ENCODE assay signal across 21 mouse cellular contexts in genomic region chr8:74973904-74974303, GRCm38 (mm10). TPM values are rescaled to one million over a fixed set of nuclear protein-coding genes. Genes with fewer than 3 reads are reported as not detected.
DNase-seq lines count a peak whose midpoint lies in the region; ATAC-seq and TF ChIP-seq lines count a peak whose summit lies in the region.
"Had no signal": no experiment of that assay in that cellular context is flagged by ENCODE, and none has a peak within 500 bp of the region (broad histone marks: within the 10 kb centered on the region; RNA-seq: fewer than 3 reads in every experiment).

No protein-coding gene starts in this region.

- 81% methylated on average over 2 of the region's 2 CpGs for WGBS in midbrain, embryonic 13.5 days
- WGBS in midbrain, embryonic 10.5 days, result 84% methylated on average over 2 of the region's 2 CpGs
- WGBS in intestine, embryonic 15.5 days, result 66% methylated on average over 2 of the region's 2 CpGs
- WGBS in intestine, postnatal 0 days, result 38% methylated on average over 2 of the region's 2 CpGs
- WGBS in neural tube, embryonic 13.5 days, result 58% methylated on average over 2 of the region's 2 CpGs

- 0 out of 2 replicates have a peak, but pooled peaks cover 3% of the 10 kb centered on the region for H3K4me1 ChIP-seq in midbrain, embryonic 13.5 days (replicated peaks)
- H3K4me1 ChIP-seq in midbrain, embryonic 10.5 days, result no peaks in the 10 kb centered on the region
- H3K4me1 ChIP-seq in intestine, embryonic 15.5 days (replicated peaks), result peaks cover 3% of the 10 kb centered on the region; the same call in 1 of the 2 replicates
- no peaks in the 10 kb centered on the region for H3K4me1 ChIP-seq in intestine, postnatal 0 days (replicated peaks; ENCODE audit: control insufficient read depth, insufficient read depth, low read length)
- H3K4me1 ChIP-seq in neural tube, embryonic 13.5 days (replicated peaks), result peaks cover 17% of the 10 kb centered on the region
- H3K4me1 ChIP-seq: embryonic facial prominence, embryonic 15.5 days; forebrain, embryonic 10.5 days; heart, embryonic 15.5 days had no signal

- H3K9ac ChIP-seq in midbrain, embryonic 13.5 days (replicated peaks), result no peak overlapping the region
- no peak overlapping the region for H3K9ac ChIP-seq in intestine, embryonic 15.5 days
- H3K9ac ChIP-seq in intestine, postnatal 0 days (ENCODE audit: low read depth, low read length), result no peak overlapping the region
- H3K9ac ChIP-seq in neural tube, embryonic 13.5 days, result no peak overlapping the region
- H3K9ac ChIP-seq: embryonic facial prominence, embryonic 15.5 days; heart, embryonic 15.5 days; hindbrain, embryonic 14.5 days had no signal

- no peak for DNase-seq in midbrain, embryonic 10.5 days (ENCODE audit: low spot score)
- no peak for DNase-seq in right cerebral cortex, adult 18-20 months
- no peak for DNase-seq in layer of hippocampus, adult 11-12 months (ENCODE audit: low spot score)
- DNase-seq: adrenal gland, adult 2 months; adrenal gland, postnatal 25 days; cerebellum, adult 2 months; cerebellum, postnatal 10 days; embryo, embryonic 11 days; gastrocnemius, postnatal 10 days; heart, adult 2 months; heart, postnatal 14 days had no signal

- H3K9me3 ChIP-seq in midbrain, embryonic 13.5 days, result no peaks in the 10 kb centered on the region
- no peaks in the 10 kb centered on the region for H3K9me3 ChIP-seq in midbrain, embryonic 10.5 days (replicated peaks)
- no peaks in the 10 kb centered on the region for H3K9me3 ChIP-seq in intestine, embryonic 15.5 days
- H3K9me3 ChIP-seq in intestine, postnatal 0 days (ENCODE audit: control insufficient read depth), result no peaks in the 10 kb centered on the region
- no peaks in the 10 kb centered on the region for H3K9me3 ChIP-seq in neural tube, embryonic 13.5 days
- H3K9me3 ChIP-seq: embryonic facial prominence, embryonic 15.5 days; forebrain, embryonic 10.5 days; heart, embryonic 15.5 days had no signal

- no peak overlapping the region for H3K4me2 ChIP-seq in midbrain, embryonic 13.5 days (replicated peaks)
- no peak overlapping the region for H3K4me2 ChIP-seq in intestine, embryonic 15.5 days (replicated peaks)
- H3K4me2 ChIP-seq in intestine, postnatal 0 days (replicated peaks; ENCODE audit: low read depth), result no peak overlapping the region
- no peak overlapping the region for H3K4me2 ChIP-seq in neural tube, embryonic 13.5 days
- H3K4me2 ChIP-seq: embryonic facial prominence, embryonic 15.5 days; heart, embryonic 11.5 days; heart, embryonic 15.5 days; hindbrain, embryonic 14.5 days had no signal

- peak; percentile 26; the same call in 1 of the 2 replicates for ATAC-seq in midbrain, embryonic 13.5 days
- ATAC-seq in intestine, embryonic 15.5 days, result peak; percentile 88
- peak; percentile 67 for ATAC-seq in intestine, postnatal 0 days
- no peak for ATAC-seq in neural tube, embryonic 13.5 days (ENCODE audit: low read depth)

- no peak for TF ChIP-seq CTCF in intestine, postnatal 0 days (IDR thresholded peaks at IDR 0.05; ENCODE audit: low read depth)

- no peak overlapping the region for H3K27ac ChIP-seq in midbrain, embryonic 13.5 days
- no peak overlapping the region for H3K27ac ChIP-seq in midbrain, embryonic 10.5 days (replicated peaks)
- no peak overlapping the region for H3K27ac ChIP-seq in intestine, embryonic 15.5 days
- H3K27ac ChIP-seq in intestine, postnatal 0 days (ENCODE audit: low read depth, low read length), result no peak overlapping the region
- peak overlapping the region; percentile 6; the same call in 1 of the 2 replicates for H3K27ac ChIP-seq in neural tube, embryonic 13.5 days (replicated peaks)
- H3K27ac ChIP-seq: embryonic facial prominence, embryonic 15.5 days; forebrain, embryonic 10.5 days; heart, adult 2 months; heart, embryonic 15.5 days; hindbrain, embryonic 14.5 days had no signal

- no peaks in the 10 kb centered on the region for H3K27me3 ChIP-seq in midbrain, embryonic 13.5 days
- no peaks in the 10 kb centered on the region for H3K27me3 ChIP-seq in midbrain, embryonic 10.5 days (ENCODE audit: low read depth, poor library complexity, severe bottlenecking)
- H3K27me3 ChIP-seq in intestine, embryonic 15.5 days (replicated peaks), result no peaks in the 10 kb centered on the region
- H3K27me3 ChIP-seq in intestine, postnatal 0 days (replicated peaks; ENCODE audit: control insufficient read depth, insufficient read depth, low read length), result no peaks in the 10 kb centered on the region
- peaks cover 7% of the 10 kb centered on the region; the same call in 1 of the 2 replicates for H3K27me3 ChIP-seq in neural tube, embryonic 13.5 days
- H3K27me3 ChIP-seq: embryonic facial prominence, embryonic 15.5 days; heart, embryonic 15.5 days had no signal

- no peaks in the 10 kb centered on the region for H3K36me3 ChIP-seq in midbrain, embryonic 13.5 days
- no peaks in the 10 kb centered on the region for H3K36me3 ChIP-seq in midbrain, embryonic 10.5 days
- H3K36me3 ChIP-seq in intestine, embryonic 15.5 days, result no peaks in the 10 kb centered on the region
- H3K36me3 ChIP-seq in intestine, postnatal 0 days (ENCODE audit: control insufficient read depth, insufficient read depth), result no peaks in the 10 kb centered on the region
- no peaks in the 10 kb centered on the region for H3K36me3 ChIP-seq in neural tube, embryonic 13.5 days
- H3K36me3 ChIP-seq: embryonic facial prominence, embryonic 15.5 days; forebrain, embryonic 10.5 days; heart, embryonic 15.5 days had no signal

- H3K4me3 ChIP-seq in midbrain, embryonic 13.5 days (replicated peaks), result no peak overlapping the region
- H3K4me3 ChIP-seq in midbrain, embryonic 10.5 days, result no peak overlapping the region
- no peak overlapping the region for H3K4me3 ChIP-seq in intestine, embryonic 15.5 days (replicated peaks)
- no peak overlapping the region for H3K4me3 ChIP-seq in intestine, postnatal 0 days (ENCODE audit: low read depth, low read length)
- H3K4me3 ChIP-seq in neural tube, embryonic 13.5 days, result no peak overlapping the region
- H3K4me3 ChIP-seq: embryonic facial prominence, embryonic 15.5 days; erythroblast, embryonic 14.5 days; forebrain, embryonic 10.5 days; heart, adult 2 months; heart, embryonic 15.5 days had no signal

RNA-seq across cellular contexts. Expression of gene Hmgxb4, which starts 19.3 kb away (rescaled TPM):
- 43.0 and 51.0 TPM in 2 replicates for polyA plus RNA-seq in midbrain, embryonic 13.5 days (2015; fragmentation: Nextera tagmentation; extraction: Ambion mirVana)
- polyA plus RNA-seq in midbrain, embryonic 10.5 days (2016; fragmentation: Nextera tagmentation; extraction: Ambion mirVana), result 39.1 and 45.6 TPM in 2 replicates
- polyA plus RNA-seq in intestine, embryonic 15.5 days (2015; fragmentation: Nextera tagmentation; extraction: Ambion mirVana), result 28.9 and 29.7 TPM in 2 replicates
- polyA plus RNA-seq in intestine, postnatal 0 days (2015; fragmentation: Nextera tagmentation; extraction: Ambion mirVana), result 10.7 and 11.6 TPM in 2 replicates
- 32.2 and 35.7 TPM in 2 replicates for polyA plus RNA-seq in neural tube, embryonic 13.5 days (2015; fragmentation: Nextera tagmentation; extraction: Ambion mirVana)

RNA-seq across cellular contexts. Expression of gene Tom1, which starts 59.6 kb away (rescaled TPM):
- 21.0 and 22.7 TPM in 2 replicates for polyA plus RNA-seq in midbrain, embryonic 13.5 days (2015; fragmentation: Nextera tagmentation; extraction: Ambion mirVana)
- 31.3 and 33.9 TPM in 2 replicates for polyA plus RNA-seq in midbrain, embryonic 10.5 days (2016; fragmentation: Nextera tagmentation; extraction: Ambion mirVana)
- polyA plus RNA-seq in intestine, embryonic 15.5 days (2015; fragmentation: Nextera tagmentation; extraction: Ambion mirVana), result 32.6 and 33.5 TPM in 2 replicates
- polyA plus RNA-seq in intestine, postnatal 0 days (2015; fragmentation: Nextera tagmentation; extraction: Ambion mirVana), result 47.7 and 47.8 TPM in 2 replicates
- polyA plus RNA-seq in neural tube, embryonic 13.5 days (2015; fragmentation: Nextera tagmentation; extraction: Ambion mirVana), result 28.9 and 36.4 TPM in 2 replicates
